Mouse (Mus musculus) neural tube, embryonic 11.5 days (tissue): ENCODE measurements around the gene Sbp. TPM values are rescaled to one million over a fixed set of nuclear protein-coding genes. Genes with fewer than 3 reads are reported as not detected.

Experiments used
- polyA plus RNA-seq: library from polyadenylated mRNA; unstranded; fragments of >200 nt; fragmentation: Nextera tagmentation; extraction: Ambion mirVana; gene quantifications from 2 replicates; pipeline ENCODE4 v1.2.1, GENCODE M21; 2014

Sbp gene
- polyA plus RNA-seq, 1 experiment from 2014 or later, result not detected

Other genes starting within 250 kb of the Sbp start
- gene 1520401A03Rik, start 218.9 kb upstream of the Sbp start, polyA plus RNA-seq, result 0.25 and 0.58 TPM in 2 replicates
- 37.2 and 44.5 TPM in 2 replicates for gene Pkmyt1, start 215.3 kb upstream of the Sbp start, polyA plus RNA-seq
- 31.4 and 37.1 TPM in 2 replicates for gene Paqr4, start 200.8 kb upstream of the Sbp start, polyA plus RNA-seq
- 6.8 and 7.8 TPM in 2 replicates for gene Kremen2, start 195.8 kb upstream of the Sbp start, polyA plus RNA-seq
- gene Flywch1, start 170.1 kb upstream of the Sbp start, polyA plus RNA-seq, result 173 and 197 TPM in 2 replicates
- gene Flywch2, start 155.6 kb upstream of the Sbp start, polyA plus RNA-seq, result 29.1 and 32.6 TPM in 2 replicates
- 399 and 408 TPM in 2 replicates for gene Srrm2, start 151.1 kb upstream of the Sbp start, polyA plus RNA-seq
- gene Elob, start 112.5 kb upstream of the Sbp start, polyA plus RNA-seq, result 1,025 and 1,061 TPM in 2 replicates
- 0.18 TPM in 1 of 2 replicates, not detected in the other for gene Prss33, start 105.6 kb upstream of the Sbp start, polyA plus RNA-seq
- not detected in 2 replicates for gene Prss32, start 97.8 kb upstream of the Sbp start, polyA plus RNA-seq
- gene Prss41, start 97.5 kb upstream of the Sbp start, polyA plus RNA-seq, result 1.3 and 1.8 TPM in 2 replicates
- not detected in 2 replicates for gene Prss21, start 73.6 kb upstream of the Sbp start, polyA plus RNA-seq
- gene Dcpp1, start 60.8 kb upstream of the Sbp start, polyA plus RNA-seq, result not detected in 2 replicates
- not detected in 2 replicates for gene Dcpp2, start 60.8 kb upstream of the Sbp start, polyA plus RNA-seq
- not detected in 2 replicates for gene Dcpp3, start 24.2 kb upstream of the Sbp start, polyA plus RNA-seq
- gene Sbpl, start 13.6 kb downstream of the Sbp start, polyA plus RNA-seq, result not detected in 2 replicates
- not detected in 2 replicates for gene Prss30, start 38.9 kb downstream of the Sbp start, polyA plus RNA-seq
- 0.17 TPM in 1 of 2 replicates, not detected in the other for gene Prss22, start 56.4 kb downstream of the Sbp start, polyA plus RNA-seq
- 0.37 TPM in 1 of 2 replicates, not detected in the other for gene Prss27, start 96.5 kb downstream of the Sbp start, polyA plus RNA-seq
- 87.6 and 94.5 TPM in 2 replicates for gene Kctd5, start 131.8 kb downstream of the Sbp start, polyA plus RNA-seq
- 44.6 and 44.9 TPM in 2 replicates for gene Pdpk1, start 209.3 kb downstream of the Sbp start, polyA plus RNA-seq
- gene Amdhd2, start 222.1 kb downstream of the Sbp start, polyA plus RNA-seq, result 27.3 and 36.2 TPM in 2 replicates
- gene Atp6v0c, start 228.0 kb downstream of the Sbp start, polyA plus RNA-seq, result 555 and 574 TPM in 2 replicates